Mouse (Mus musculus) liver, adult 2 months (tissue): ENCODE results near the gene Cd27.
A peak's percentile ranks its signal among the peaks of the same experiment; 100 is the strongest.

Source experiments
- CTCF ChIP-seq: fragments of 200-500 bp; IDR thresholded peaks from 2 replicates; pipeline ENCODE4 v1.5.1; 2011; ENCODE audit warnings: low read depth, low read length, control low read depth
- POLR2A ChIP-seq: fragments of 200-500 bp; IDR thresholded peaks from 2 replicates; pipeline ENCODE4 v1.6.1; 2011; ENCODE audit warnings: low read length, control low read depth; ENCODE audit not compliant: insufficient read depth; ENCODE audit errors: extremely low read depth

GRCm38 (mm10) chr6:125225518-125226115, 11.2 kb downstream of the Cd27 start:
- TF ChIP-seq CTCF: peak; percentile 71
- no peak for TF ChIP-seq POLR2A
